Mouse (Mus musculus): ENCODE measurements at regions not wholly inside any gene's neighbourhood (a gene's known extent, or its start where the extent isn't known, plus 50 kb on each side); places are given as distances from the start of the nearest gene placed in this dataset.
A peak's percentile ranks its signal among the peaks of the same experiment; 100 is the strongest.

- Histone ChIP-seq H3K4me1 (ENCODE audit: control insufficient read depth, insufficient read depth, low read length) (no peaks in the 10 kb centered on the region), H3K9me3 (ENCODE audit: control insufficient read depth, low read length) (no peaks in the 10 kb centered on the region), H3K36me3 (ENCODE audit: control insufficient read depth, insufficient read depth, low read length) (no peaks in the 10 kb centered on the region), H3K27ac (replicated peaks; ENCODE audit: low read depth, low read length) (no peak overlapping the region), H3K9ac (ENCODE audit: low read depth, low read length, severe bottlenecking) (no peak overlapping the region), H3K27me3 (ENCODE audit: control insufficient read depth, insufficient read depth, low read length) (no peaks in the 10 kb centered on the region), H3K4me3 (replicated peaks; ENCODE audit: low read length) (no peak overlapping the region), H3K4me2 (replicated peaks; ENCODE audit: low read depth, low read length, severe bottlenecking) (no peak overlapping the region)
- 77% methylated on average over 3 of the region's 3 CpGs for WGBS
- ATAC-seq (ENCODE audit: low FRiP score, low read depth) (no peak), DNase-seq (ENCODE audit: low spot score) (peak; percentile 50)
- no peak for TF ChIP-seq POLR2A (IDR thresholded peaks at IDR 0.05; ENCODE audit: borderline replicate concordance, extremely low read depth, insufficient read depth, insufficient read length)
Measured at GRCm38 (mm10) chr4:91135327-91135726, 265.3 kb downstream of the Elavl2 start.

- ATAC-seq (ENCODE audit: low FRiP score, low read depth) (no peak), DNase-seq (ENCODE audit: low spot score) (no peak)
- Histone ChIP-seq H3K36me3 (ENCODE audit: control insufficient read depth, insufficient read depth, low read length) (no peaks in the 10 kb centered on the region), H3K9me3 (ENCODE audit: control insufficient read depth, low read length) (no peaks in the 10 kb centered on the region), H3K27ac (replicated peaks; ENCODE audit: low read depth, low read length) (no peak overlapping the region), H3K4me3 (replicated peaks; ENCODE audit: low read length) (no peak overlapping the region), H3K9ac (ENCODE audit: low read depth, low read length, severe bottlenecking) (no peak overlapping the region), H3K4me2 (replicated peaks; ENCODE audit: low read depth, low read length, severe bottlenecking) (no peak overlapping the region), H3K27me3 (ENCODE audit: control insufficient read depth, insufficient read depth, low read length) (no peaks in the 10 kb centered on the region), H3K4me1 (ENCODE audit: control insufficient read depth, insufficient read depth, low read length) (no peaks in the 10 kb centered on the region)
- no peak for TF ChIP-seq POLR2A (IDR thresholded peaks at IDR 0.05; ENCODE audit: borderline replicate concordance, extremely low read depth, insufficient read depth, insufficient read length)
- WGBS = 89% methylated on average over 7 of the region's 7 CpGs
Measured at GRCm38 (mm10) chr4:91132266-91132665, 268.3 kb downstream of the Elavl2 start.

- Histone ChIP-seq H3K36me3 (ENCODE audit: control insufficient read depth, insufficient read depth, low read length) (no peaks in the 10 kb centered on the region), H3K4me2 (replicated peaks; ENCODE audit: low read depth, low read length, severe bottlenecking) (no peak overlapping the region), H3K27me3 (ENCODE audit: control insufficient read depth, insufficient read depth, low read length) (no peaks in the 10 kb centered on the region), H3K4me1 (ENCODE audit: control insufficient read depth, insufficient read depth, low read length) (no peaks in the 10 kb centered on the region), H3K27ac (replicated peaks; ENCODE audit: low read depth, low read length) (no peak overlapping the region), H3K4me3 (replicated peaks; ENCODE audit: low read length) (no peak overlapping the region), H3K9me3 (ENCODE audit: control insufficient read depth, low read length) (no peaks in the 10 kb centered on the region), H3K9ac (ENCODE audit: low read depth, low read length, severe bottlenecking) (no peak overlapping the region)
- WGBS = 75% methylated on average over 4 of the region's 4 CpGs
- no peak for ATAC-seq (ENCODE audit: low FRiP score, low read depth)
- TF ChIP-seq POLR2A (IDR thresholded peaks at IDR 0.05; ENCODE audit: borderline replicate concordance, extremely low read depth, insufficient read depth, insufficient read length) = no peak
- DNase-seq (ENCODE audit: low spot score) = no peak
Measured at GRCm38 (mm10) chr4:91120277-91120676, 280.3 kb downstream of the Elavl2 start.

- H3K36me3 ChIP-seq (ENCODE audit: control insufficient read depth, insufficient read depth, low read length) = no peaks in the 10 kb centered on the region
- 68% methylated on average over 5 of the region's 5 CpGs for WGBS
Measured at GRCm38 (mm10) chr4:91116807-91117609, 283.6 kb downstream of the Elavl2 start.

GRCm38 (mm10) chr4:91111684-91112681 lies 288.6 kb downstream of the Elavl2 start:
- TF ChIP-seq POLR2A (IDR thresholded peaks at IDR 0.05; ENCODE audit: borderline replicate concordance, extremely low read depth, insufficient read depth, insufficient read length) = no peak
- Histone ChIP-seq H3K9ac (ENCODE audit: low read depth, low read length, severe bottlenecking) (no peak overlapping the region), H3K4me3 (replicated peaks; ENCODE audit: low read length) (no peak overlapping the region), H3K9me3 (ENCODE audit: control insufficient read depth, low read length) (no peaks in the 10 kb centered on the region), H3K4me1 (ENCODE audit: control insufficient read depth, insufficient read depth, low read length) (no peaks in the 10 kb centered on the region), H3K27me3 (ENCODE audit: control insufficient read depth, insufficient read depth, low read length) (no peaks in the 10 kb centered on the region), H3K36me3 (ENCODE audit: control insufficient read depth, insufficient read depth, low read length) (no peaks in the 10 kb centered on the region), H3K27ac (replicated peaks; ENCODE audit: low read depth, low read length) (no peak overlapping the region), H3K4me2 (replicated peaks; ENCODE audit: low read depth, low read length, severe bottlenecking) (no peak overlapping the region)
- no peak for DNase-seq (ENCODE audit: low spot score)
- 84% methylated on average over 11 of the region's 11 CpGs for WGBS
- ATAC-seq (ENCODE audit: low FRiP score, low read depth) = no peak

More at GRCm38 (mm10) chr4:91116807-91117609, 283.6 kb downstream of the Elavl2 start:
- H3K9me3 ChIP-seq (ENCODE audit: control insufficient read depth, low read length) = no peaks in the 10 kb centered on the region
- no peak for TF ChIP-seq POLR2A (IDR thresholded peaks at IDR 0.05; ENCODE audit: borderline replicate concordance, extremely low read depth, insufficient read depth, insufficient read length)
- H3K27me3 ChIP-seq (ENCODE audit: control insufficient read depth, insufficient read depth, low read length) = no peaks in the 10 kb centered on the region
- DNase-seq (ENCODE audit: low spot score) (no peak), ATAC-seq (ENCODE audit: low FRiP score, low read depth) (no peak)
- H3K27ac ChIP-seq (replicated peaks; ENCODE audit: low read depth, low read length) = no peak overlapping the region
- no peak overlapping the region for H3K4me2 ChIP-seq (replicated peaks; ENCODE audit: low read depth, low read length, severe bottlenecking)
- H3K4me3 ChIP-seq (replicated peaks; ENCODE audit: low read length) = no peak overlapping the region
- no peaks in the 10 kb centered on the region for H3K4me1 ChIP-seq (ENCODE audit: control insufficient read depth, insufficient read depth, low read length)
- no peak overlapping the region for H3K9ac ChIP-seq (ENCODE audit: low read depth, low read length, severe bottlenecking)
